Mouse (Mus musculus) MEL (cell line): ENCODE measurements around the gene Rps27rt. TPM values are rescaled to one million over a fixed set of nuclear protein-coding genes. Genes with fewer than 3 reads are reported as not detected.

ENCODE experiments used
- DNase-seq: peaks from one replicate; pipeline ENCODE4 v3.0.0; 2011; ENCODE audit warnings: low read depth, low spot score
- H3K27ac ChIP-seq: 2 replicates; pipeline ENCODE4 v1.5.1; 2012; ENCODE audit warnings: low read depth, mild to moderate bottlenecking, control low read depth, low read length, moderate library complexity; ENCODE audit not compliant: control insufficient read depth
- H3K27me3 ChIP-seq, 2 experiments: fragments of 150-350 bp in 1 of 2; sonication (generic) in 1 of 2; 2 replicates each; pipeline ENCODE4 v1.6.1; 2012; ENCODE audit warnings: low read length in 2 of 2, mild to moderate bottlenecking in 2 of 2, improper control_type of control experiment in 1 of 2, moderate library complexity in 1 of 2; ENCODE audit not compliant: insufficient read depth in 2 of 2, control insufficient read depth in 1 of 2
- H3K36me3 ChIP-seq, 2 experiments: 2 replicates each; pipeline ENCODE4 v1.6.1; 2012 to 2014; ENCODE audit warnings: low read length in 2 of 2, improper control_type of control experiment in 1 of 2, inconsistent platforms in 1 of 2, mild to moderate bottlenecking in 1 of 2; ENCODE audit not compliant: insufficient read depth in 2 of 2, control insufficient read depth in 1 of 2
- H3K4me1 ChIP-seq, 2 experiments: fragments of 150-350 bp in 1 of 2; sonication (generic) in 1 of 2; 2 replicates each; pipeline ENCODE4 v1.6.1; 2012; ENCODE audit warnings: low read length in 2 of 2, improper control_type of control experiment in 1 of 2, mild to moderate bottlenecking in 1 of 2; ENCODE audit not compliant: insufficient read depth in 2 of 2, control insufficient read depth in 1 of 2
- H3K4me3 ChIP-seq, 2 experiments: fragments of 150-350 bp in 1 of 2; sonication (generic) in 1 of 2; 2 replicates each; pipeline ENCODE4 v1.5.1; 2012; ENCODE audit warnings: low read depth in 2 of 2, low read length in 2 of 2, mild to moderate bottlenecking in 2 of 2, moderate library complexity in 2 of 2, control low read depth in 1 of 2, improper control_type of control experiment in 1 of 2; ENCODE audit not compliant: control insufficient read depth in 1 of 2, insufficient read depth in 1 of 2
- H3K79me2 ChIP-seq: 2 replicates; pipeline ENCODE4 v1.6.1; 2012; ENCODE audit warnings: mild to moderate bottlenecking, low read length, moderate library complexity; ENCODE audit not compliant: control insufficient read depth, poor library complexity, insufficient read depth
- H3K9ac ChIP-seq: 2 replicates; pipeline ENCODE4 v1.6.1; 2012; ENCODE audit warnings: low read depth, mild to moderate bottlenecking, control low read depth, low read length, moderate library complexity; ENCODE audit not compliant: control insufficient read depth, poor library complexity, severe bottlenecking
- H3K9me3 ChIP-seq: fragments of 150-350 bp; sonication (generic); replicated peaks from 2 replicates; pipeline ENCODE4 v1.6.1; 2012; ENCODE audit warnings: mild to moderate bottlenecking, low read length, improper control_type of control experiment, moderate library complexity; ENCODE audit not compliant: insufficient read depth
- BHLHE40 ChIP-seq: IDR thresholded peaks from 2 replicates; pipeline ENCODE4 v1.6.1; 2012; ENCODE audit warnings: low read depth, mild to moderate bottlenecking, inconsistent platforms, low read length, improper control_type of control experiment, borderline replicate concordance
- CHD1 ChIP-seq: IDR thresholded peaks from 2 replicates; pipeline ENCODE4 v1.6.1; 2012; ENCODE audit warnings: low read depth, mild to moderate bottlenecking, inconsistent platforms, low read length, improper control_type of control experiment
- CHD2 ChIP-seq: IDR thresholded peaks from 2 replicates; pipeline ENCODE4 v1.6.1; 2011; ENCODE audit warnings: low read length, improper control_type of control experiment
- CTCF ChIP-seq, 3 experiments: IDR thresholded peaks in 2 of 3; conservative IDR thresholded peaks in 1 of 3; 2 replicates each; pipeline ENCODE4 v1.5.1; 2011 to 2012; ENCODE audit warnings: low read length in 3 of 3, low read depth in 2 of 3, mild to moderate bottlenecking in 2 of 3, improper control_type of control experiment in 1 of 3, inconsistent platforms in 1 of 3, mixed read lengths in 1 of 3, moderate library complexity in 1 of 3; ENCODE audit not compliant: control insufficient read depth in 1 of 3, insufficient read depth in 1 of 3, poor library complexity in 1 of 3, severe bottlenecking in 1 of 3
- E2F4 ChIP-seq: IDR thresholded peaks from 2 replicates; pipeline ENCODE4 v1.6.1; 2011; ENCODE audit warnings: low read depth, low read length, improper control_type of control experiment, borderline replicate concordance
- ETS1 ChIP-seq: IDR thresholded peaks from 2 replicates; pipeline ENCODE4 v1.6.1; 2012; ENCODE audit warnings: low read depth, mild to moderate bottlenecking, inconsistent platforms, low read length, improper control_type of control experiment, moderate library complexity
- GATA1 ChIP-seq: IDR thresholded peaks from 2 replicates; pipeline ENCODE4 v1.6.1; 2011; ENCODE audit warnings: low read depth, low read length, improper control_type of control experiment
- HCFC1 ChIP-seq: IDR thresholded peaks from 2 replicates; pipeline ENCODE4 v1.6.1; 2012; ENCODE audit warnings: low read depth, mild to moderate bottlenecking, inconsistent platforms, low read length, improper control_type of control experiment, moderate library complexity
- JUND ChIP-seq: IDR thresholded peaks from 2 replicates; pipeline ENCODE4 v1.6.1; 2011; ENCODE audit warnings: low read depth, mild to moderate bottlenecking, improper control_type of control experiment, low read length
- KAT2A ChIP-seq: conservative IDR thresholded peaks from 2 replicates; pipeline ENCODE4 v1.6.1; 2012; ENCODE audit warnings: low read depth, low read length, improper control_type of control experiment, inconsistent platforms
- MAFK ChIP-seq: IDR thresholded peaks from 2 replicates; pipeline ENCODE4 v1.6.1; 2011; ENCODE audit warnings: low read depth, mild to moderate bottlenecking, low read length, improper control_type of control experiment, borderline replicate concordance
- MEF2A ChIP-seq: IDR thresholded peaks from 2 replicates; pipeline ENCODE4 v1.6.1; 2014; ENCODE audit warnings: low read depth, mild to moderate bottlenecking, inconsistent platforms, low read length, improper control_type of control experiment; ENCODE audit not compliant: poor library complexity, insufficient replicate concordance, severe bottlenecking; ENCODE audit errors: extremely low read depth
- MXI1 ChIP-seq: IDR thresholded peaks from 2 replicates; pipeline ENCODE4 v1.6.1; 2011; ENCODE audit warnings: mild to moderate bottlenecking, low read depth, low read length, improper control_type of control experiment
- NELFE ChIP-seq: IDR thresholded peaks from 2 replicates; pipeline ENCODE4 v1.6.1; 2011; ENCODE audit warnings: low read depth, low read length, improper control_type of control experiment
- POLR2A ChIP-seq, 2 experiments: IDR thresholded peaks; 2 replicates each; pipeline ENCODE4 v1.6.1; 2011 to 2012; ENCODE audit warnings: low read length in 2 of 2, mild to moderate bottlenecking in 2 of 2, control low read depth in 1 of 2, improper control_type of control experiment in 1 of 2, low read depth in 1 of 2, moderate library complexity in 1 of 2; ENCODE audit not compliant: control insufficient read depth in 1 of 2, insufficient read depth in 1 of 2, poor library complexity in 1 of 2
- POLR2AphosphoS5 ChIP-seq: IDR thresholded peaks from 2 replicates; pipeline ENCODE4 v1.6.1; 2012; ENCODE audit warnings: low read depth, borderline replicate concordance, mild to moderate bottlenecking, inconsistent platforms, low read length, moderate library complexity, mixed read lengths
- RAD21 ChIP-seq: IDR thresholded peaks from 2 replicates; pipeline ENCODE4 v1.6.1; 2011; ENCODE audit warnings: mild to moderate bottlenecking, low read depth, low read length, improper control_type of control experiment
- RCOR1 ChIP-seq: IDR thresholded peaks from 2 replicates; pipeline ENCODE4 v1.6.1; 2012; ENCODE audit warnings: low read depth, mild to moderate bottlenecking, inconsistent platforms, low read length, improper control_type of control experiment
- SIN3A ChIP-seq: IDR thresholded peaks from 2 replicates; pipeline ENCODE4 v1.6.1; 2012; ENCODE audit warnings: low read length, improper control_type of control experiment, inconsistent platforms
- TAL1 ChIP-seq: IDR thresholded peaks from 2 replicates; pipeline ENCODE4 v1.6.1; 2012; ENCODE audit warnings: mild to moderate bottlenecking, inconsistent platforms, low read length, moderate library complexity, mixed read lengths
- TCF12 ChIP-seq: IDR thresholded peaks from 2 replicates; pipeline ENCODE4 v1.6.1; 2014; ENCODE audit warnings: low read depth, mild to moderate bottlenecking, inconsistent platforms, low read length, improper control_type of control experiment, moderate library complexity
- ZC3H11A ChIP-seq: IDR thresholded peaks from 2 replicates; pipeline ENCODE4 v1.6.1; 2012; ENCODE audit warnings: low read depth, mild to moderate bottlenecking, inconsistent platforms, low read length, improper control_type of control experiment
- ZKSCAN1 ChIP-seq: IDR thresholded peaks from 2 replicates; pipeline ENCODE4 v1.6.1; 2012; ENCODE audit warnings: low read depth, mild to moderate bottlenecking, inconsistent platforms, low read length, improper control_type of control experiment, moderate library complexity
- polyA plus RNA-seq, 2 experiments: library from polyadenylated mRNA; stranded (reverse) in 1 of 2; unstranded in 1 of 2; fragments of >175 nt in 1 of 2; fragments of >200 nt in 1 of 2; gene quantifications; 2 replicates each; pipeline versions ENCODE4 v1.2.1 to v1.2.4; 2012; ENCODE audit warnings: low replicate concordance in 2 of 2, low read depth in 1 of 2; ENCODE audit not compliant: insufficient read length in 2 of 2, insufficient read depth in 1 of 2, missing spikeins in 1 of 2
- total RNA-seq: library from RNA; depleted of rRNA; stranded (reverse); fragments of 300-350 nt; gene quantifications from 2 replicates; pipeline ENCODE4 v1.2.3, GENCODE M21; 2012

Rps27rt gene
- total and polyA plus RNA-seq, 3 experiments: 61.8 to 338 TPM; not detected in 1

DNA sequence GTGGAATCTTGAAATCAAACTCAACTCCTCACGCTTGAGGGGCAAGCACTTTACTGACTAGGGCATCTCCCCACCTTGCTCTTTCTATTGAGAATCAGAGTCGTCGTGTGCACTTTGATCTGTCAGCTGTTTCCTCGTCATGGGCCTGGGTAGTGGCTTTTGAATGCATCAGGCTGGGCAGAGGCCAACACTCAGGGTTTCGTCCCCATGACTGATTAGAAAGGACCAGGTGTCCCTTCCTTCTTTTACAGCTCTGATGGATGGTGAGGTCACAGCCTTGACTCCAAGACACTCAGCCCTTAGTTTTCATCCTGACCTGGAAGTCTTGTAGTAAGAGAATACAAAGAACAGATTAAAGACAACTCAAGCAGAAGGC, 17.2 kb upstream of the Rps27rt start:
- Histone ChIP-seq H3K9me3 (no peaks in the 10 kb centered on the region), H3K9ac (no peak overlapping the region), H3K27me3 (no peaks in the 10 kb centered on the region), H3K79me2 (no peaks in the 10 kb centered on the region), H3K36me3 (no peaks in the 10 kb centered on the region), H3K4me1 (no peaks in the 10 kb centered on the region), H3K4me3 (no peak overlapping the region), H3K27ac (no peak overlapping the region)
- TF ChIP-seq KAT2A (no peak), JUND (no peak), POLR2AphosphoS5 (no peak), TCF12 (no peak), E2F4 (no peak), ZC3H11A (no peak), ETS1 (no peak), POLR2A (IDR thresholded peaks at IDR 0.05; ENCODE audit: control insufficient read depth in 1 of 2, insufficient read depth in 1 of 2, low read depth in 1 of 2, low read length in 2 of 2, poor library complexity in 1 of 2) (no peak), CHD2 (no peak), BHLHE40 (no peak), RAD21 (no peak), RCOR1 (no peak), MEF2A (no peak), HCFC1 (no peak), NELFE (no peak), CTCF (IDR thresholded peaks at IDR 0.05 in 2 of 3, conservative IDR thresholded peaks at IDR 0.05 in 1 of 3; ENCODE audit: control insufficient read depth in 1 of 3, insufficient read depth in 1 of 3, low read depth in 2 of 3, low read length in 3 of 3, poor library complexity in 1 of 3, severe bottlenecking in 1 of 3) (no peak)
- no peak for DNase-seq

GRCm38 (mm10) chr9:114999010-114999770, 16.7 kb upstream of the Rps27rt start:
- Histone ChIP-seq H3K27ac (no peak overlapping the region), H3K27me3 (no peaks in the 10 kb centered on the region), H3K9me3 (no peaks in the 10 kb centered on the region), H3K4me3 (no peak overlapping the region), H3K9ac (no peak overlapping the region), H3K36me3 (no peaks in the 10 kb centered on the region), H3K79me2 (no peaks in the 10 kb centered on the region), H3K4me1 (no peaks in the 10 kb centered on the region)
- DNase-seq: no peak
- TF ChIP-seq CHD2 (no peak), MXI1 (no peak), E2F4 (no peak), TAL1 (no peak), ZKSCAN1 (no peak), SIN3A (no peak), RAD21 (no peak), CHD1 (no peak), TCF12 (no peak), GATA1 (no peak), MAFK (no peak), NELFE (no peak)
